Mouse (Mus musculus) heart, embryonic 13.5 days (tissue): ENCODE results near the gene Tssk6. TPM values are rescaled to one million over a fixed set of nuclear protein-coding genes. Genes with fewer than 3 reads are reported as not detected.
"Not testable (repeated sequence)": the region's sequence is repeated elsewhere in the genome, so short reads cannot be mapped to it uniquely, and the experiment has no call there.

Source experiments
- ATAC-seq: fragments of 200-750 bp; cut with Nextera tagmentation; 2 replicates; pipeline ENCODE4 v1.8.0; 2017; ENCODE audit warnings: moderate TSS enrichment; ENCODE audit not compliant: insufficient number of reproducible peaks, low FRiP score, low TSS enrichment; ENCODE audit errors: extremely low read depth
- H3K27ac ChIP-seq: fragments of 300-500 bp; sonication (generic); replicated peaks from 2 replicates; pipeline ENCODE4 v1.5.1; 2015; ENCODE audit warnings: moderate library complexity, mild to moderate bottlenecking, inconsistent platforms
- H3K27me3 ChIP-seq: fragments of 300-500 bp; sonication (generic); replicated peaks from 2 replicates; pipeline ENCODE4 v1.6.1; 2015; ENCODE audit warnings: mild to moderate bottlenecking, inconsistent platforms
- H3K36me3 ChIP-seq: fragments of 300-500 bp; sonication (generic); 2 replicates; pipeline ENCODE4 v1.6.1; 2015; ENCODE audit warnings: mild to moderate bottlenecking, inconsistent platforms
- H3K4me1 ChIP-seq: fragments of 300-500 bp; sonication (generic); 2 replicates; pipeline ENCODE4 v1.6.1; 2015; ENCODE audit warnings: inconsistent platforms
- H3K4me2 ChIP-seq: fragments of 300-500 bp; sonication (generic); 2 replicates; pipeline ENCODE4 v1.6.1; 2015; ENCODE audit warnings: inconsistent platforms, mild to moderate bottlenecking, moderate library complexity
- H3K4me3 ChIP-seq: fragments of 300-500 bp; sonication (generic); 2 replicates; pipeline ENCODE4 v1.5.1; 2015; ENCODE audit warnings: moderate library complexity, mild to moderate bottlenecking, inconsistent platforms
- H3K9ac ChIP-seq: fragments of 300-500 bp; sonication (generic); 2 replicates; pipeline ENCODE4 v1.6.1; 2015; ENCODE audit warnings: inconsistent platforms, mild to moderate bottlenecking, moderate library complexity
- H3K9me3 ChIP-seq: fragments of 300-500 bp; sonication (generic); 2 replicates; pipeline ENCODE4 v1.6.1; 2016; ENCODE audit warnings: inconsistent platforms
- WGBS: fragments of 180-500 bp; shearing (Covaris S2); methylation state at CpG from one replicate; pipeline ENCODE4 v1.1.7; 2015; ENCODE audit warnings: mixed read lengths; 5-methylcytosine and 5-hydroxymethylcytosine counted together
- polyA plus RNA-seq: library from polyadenylated mRNA; unstranded; fragments of >200 nt; fragmentation: Nextera tagmentation; extraction: Ambion mirVana; gene quantifications from 2 replicates; pipeline ENCODE4 v1.2.1, GENCODE M21; 2015

Gene Tssk6
- polyA plus RNA-seq, 1 experiment from 2014 or later, result 1.9 TPM

DNA sequence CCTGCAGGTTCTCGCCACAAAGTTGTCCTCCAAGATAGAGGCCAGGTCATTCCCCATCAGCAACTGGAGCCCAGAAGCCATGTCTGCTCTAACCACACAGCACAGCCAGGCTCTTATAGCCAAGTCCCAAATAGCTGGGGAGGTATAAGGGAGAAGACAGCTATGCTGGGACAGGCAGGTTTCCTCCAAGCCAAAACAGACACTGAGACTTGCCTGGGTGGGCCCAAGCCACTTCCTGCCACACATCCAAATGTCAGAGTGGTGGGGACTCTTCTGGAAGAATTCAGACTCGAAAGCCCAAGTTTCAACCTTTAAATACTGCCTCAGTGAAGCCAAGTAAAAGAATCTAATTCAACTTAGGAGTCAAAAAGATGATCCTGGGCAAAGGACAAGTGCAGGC, 38.4 kb downstream of the Tssk6 start:
- ATAC-seq, result no peak

GRCm38 (mm10) chr8:69942495-69942894, 40.5 kb downstream of the Tssk6 start:
- H3K27me3 ChIP-seq, H3K4me2 ChIP-seq, H3K4me3 ChIP-seq, H3K9ac ChIP-seq, H3K9me3 ChIP-seq, H3K27ac ChIP-seq, ATAC-seq: not testable (repeated sequence)
- Histone ChIP-seq H3K4me1 (peaks cover 62% of the 10 kb centered on the region), H3K36me3 (peaks cover 11% of the 10 kb centered on the region)
- WGBS, result 83% methylated on average over 3 of the region's 3 CpGs

More for the DNA sequence above, 38.4 kb downstream of the Tssk6 start:
- Histone ChIP-seq H3K27me3 (no peaks in the 10 kb centered on the region), H3K9me3 (no peaks in the 10 kb centered on the region), H3K9ac (no peak overlapping the region), H3K36me3 (peaks cover 7% of the 10 kb centered on the region; the same call in 1 of the 2 replicates), H3K4me3 (no peak overlapping the region), H3K27ac (peak overlapping the region; percentile 82), H3K4me1 (peaks cover 84% of the 10 kb centered on the region), H3K4me2 (no peak overlapping the region)
- WGBS, result 79% methylated on average over 2 of the region's 2 CpGs

- no peaks in the 10 kb centered on the region for H3K27me3 ChIP-seq
- H3K4me1 ChIP-seq, result peaks cover 27% of the 10 kb centered on the region
- H3K4me2 ChIP-seq, result no peak overlapping the region
- H3K9me3 ChIP-seq, result no peaks in the 10 kb centered on the region
- H3K4me3 ChIP-seq, result no peak overlapping the region
- 81% methylated on average over 2 of the region's 2 CpGs for WGBS
- no peak overlapping the region for H3K27ac ChIP-seq
- H3K9ac ChIP-seq, result no peak overlapping the region
- peaks cover 33% of the 10 kb centered on the region for H3K36me3 ChIP-seq
- no peak for ATAC-seq
Measured at GRCm38 (mm10) chr8:69950300-69950699, 48.3 kb downstream of the Tssk6 start.

Other genes starting within 250 kb of the Tssk6 start
- gene Zfp964, start 247.7 kb upstream of the Tssk6 start, polyA plus RNA-seq, result 1.3 and 1.4 TPM in 2 replicates
- 16.6 and 18.0 TPM in 2 replicates for gene Zfp869, start 191.5 kb upstream of the Tssk6 start, polyA plus RNA-seq
- 3.2 and 4.0 TPM in 2 replicates for gene Zfp963, start 152.2 kb upstream of the Tssk6 start, polyA plus RNA-seq
- 0.32 and 1.2 TPM in 2 replicates for gene Gm20422, start 127.3 kb upstream of the Tssk6 start, polyA plus RNA-seq
- 25.3 and 27.4 TPM in 2 replicates for gene Atp13a1, start 111.0 kb upstream of the Tssk6 start, polyA plus RNA-seq
- 15.1 and 16.6 TPM in 2 replicates for gene Zfp866, start 111.0 kb upstream of the Tssk6 start, polyA plus RNA-seq
- 6.9 and 7.6 TPM in 2 replicates for gene Gmip, start 93.5 kb upstream of the Tssk6 start, polyA plus RNA-seq
- gene Lpar2, start 79.8 kb upstream of the Tssk6 start, polyA plus RNA-seq, result 0.32 and 0.34 TPM in 2 replicates
- gene Pbx4, start 69.7 kb upstream of the Tssk6 start, polyA plus RNA-seq, result 2.4 and 3.9 TPM in 2 replicates
- gene Cilp2, start 14.5 kb upstream of the Tssk6 start, polyA plus RNA-seq, result 0.55 and 0.56 TPM in 2 replicates
- gene Ndufa13, start 374 bp downstream of the Tssk6 start, polyA plus RNA-seq, result 304 and 343 TPM in 2 replicates
- gene Yjefn3, start 528 bp downstream of the Tssk6 start, polyA plus RNA-seq, result 8.1 and 8.2 TPM in 2 replicates
- 27.3 and 29.9 TPM in 2 replicates for gene Gatad2a, start 94.2 kb downstream of the Tssk6 start, polyA plus RNA-seq
- 34.9 and 36.0 TPM in 2 replicates for gene Mau2, start 140.6 kb downstream of the Tssk6 start, polyA plus RNA-seq
- gene Sugp1, start 140.6 kb downstream of the Tssk6 start, polyA plus RNA-seq, result 31.1 and 32.6 TPM in 2 replicates
- 1.1 and 1.6 TPM in 2 replicates for gene Tm6sf2, start 170.7 kb downstream of the Tssk6 start, polyA plus RNA-seq
- 0.12 and 0.23 TPM in 2 replicates for gene Hapln4, start 181.3 kb downstream of the Tssk6 start, polyA plus RNA-seq
- gene Ncan, start 218.7 kb downstream of the Tssk6 start, polyA plus RNA-seq, result 0.17 and 0.36 TPM in 2 replicates
- 30.5 and 34.3 TPM in 2 replicates for gene Nr2c2ap, start 229.1 kb downstream of the Tssk6 start, polyA plus RNA-seq
- 15.1 and 17.0 TPM in 2 replicates for gene Rfxank, start 237.0 kb downstream of the Tssk6 start, polyA plus RNA-seq
- gene Borcs8, start 237.3 kb downstream of the Tssk6 start, polyA plus RNA-seq, result 36.1 and 40.0 TPM in 2 replicates
- 0.15 and 0.40 TPM in 2 replicates for gene Mef2b, start 237.5 kb downstream of the Tssk6 start, polyA plus RNA-seq